Mouse (Mus musculus): ENCODE measurements around the gene 1700020L24Rik. TPM values are rescaled to one million over a fixed set of nuclear protein-coding genes. Genes with fewer than 3 reads are reported as not detected.

Gene 1700020L24Rik
- polyA plus RNA-seq, 1 experiment from 2014 or later = not detected

DNA sequence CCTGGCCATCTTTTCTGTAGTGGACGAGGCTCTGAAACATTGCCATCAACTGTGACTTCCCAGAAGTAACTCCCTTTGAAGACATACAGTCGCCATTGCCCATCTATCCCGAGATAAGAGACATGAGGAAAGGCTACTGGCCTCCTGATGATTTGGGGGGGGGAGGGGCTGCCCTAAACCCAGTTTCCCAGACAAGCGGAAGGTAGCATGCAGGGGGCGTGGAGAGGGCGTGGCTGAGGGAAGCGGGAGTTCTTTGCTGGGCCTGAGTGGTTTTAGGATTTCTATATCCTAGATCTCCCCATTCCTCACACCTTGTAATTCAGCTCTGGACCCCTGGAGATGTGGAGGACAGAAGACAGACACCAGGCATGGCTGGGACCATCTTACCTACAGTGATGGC lies 6.3 kb downstream of the 1700020L24Rik start:
- no peak for DNase-seq (ENCODE audit: low spot score)
- H3K4me3 ChIP-seq = peak overlapping the region; percentile 25; the same call in 1 of the 2 replicates
- H3K27ac ChIP-seq (replicated peaks) = no peak overlapping the region
- peaks cover 77% of the 10 kb centered on the region for H3K27me3 ChIP-seq (replicated peaks; ENCODE audit: low read depth, poor library complexity, severe bottlenecking)
- peaks cover 62% of the 10 kb centered on the region for H3K4me1 ChIP-seq
- WGBS = 12% methylated on average over 7 of the region's 7 CpGs
- no peaks in the 10 kb centered on the region for H3K9me3 ChIP-seq
- no peaks in the 10 kb centered on the region for H3K36me3 ChIP-seq (replicated peaks)

DNA sequence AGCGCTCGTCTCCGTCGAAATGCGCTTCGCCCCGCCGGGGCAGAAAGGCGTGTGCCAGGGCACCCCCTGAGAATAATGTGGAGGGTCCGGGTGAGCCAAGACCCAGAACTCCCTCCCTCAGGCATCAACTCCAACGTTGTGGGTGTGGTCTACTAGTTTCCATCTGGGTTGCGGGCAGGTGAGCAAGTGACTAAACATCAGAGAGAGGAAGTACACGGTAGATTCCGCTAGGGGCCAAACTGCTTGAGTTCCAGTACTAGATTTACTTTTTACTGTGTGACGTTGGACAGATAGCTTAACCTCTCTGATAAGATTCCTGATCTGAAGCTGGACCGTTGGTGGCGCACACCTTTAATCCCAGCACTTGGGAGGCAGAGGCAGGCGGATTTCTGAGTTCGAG lies 7.5 kb downstream of the 1700020L24Rik start:
- no peaks in the 10 kb centered on the region for H3K9me3 ChIP-seq
- DNase-seq (ENCODE audit: low spot score) = no peak
- H3K4me1 ChIP-seq = peaks cover 70% of the 10 kb centered on the region
- no peaks in the 10 kb centered on the region for H3K36me3 ChIP-seq (replicated peaks)
- WGBS = 30% methylated on average over 19 of the region's 19 CpGs
- H3K4me3 ChIP-seq = peak overlapping the region; percentile 43
- no peak overlapping the region for H3K27ac ChIP-seq (replicated peaks)
- peaks cover 70% of the 10 kb centered on the region for H3K27me3 ChIP-seq (replicated peaks; ENCODE audit: low read depth, poor library complexity, severe bottlenecking)

DNA sequence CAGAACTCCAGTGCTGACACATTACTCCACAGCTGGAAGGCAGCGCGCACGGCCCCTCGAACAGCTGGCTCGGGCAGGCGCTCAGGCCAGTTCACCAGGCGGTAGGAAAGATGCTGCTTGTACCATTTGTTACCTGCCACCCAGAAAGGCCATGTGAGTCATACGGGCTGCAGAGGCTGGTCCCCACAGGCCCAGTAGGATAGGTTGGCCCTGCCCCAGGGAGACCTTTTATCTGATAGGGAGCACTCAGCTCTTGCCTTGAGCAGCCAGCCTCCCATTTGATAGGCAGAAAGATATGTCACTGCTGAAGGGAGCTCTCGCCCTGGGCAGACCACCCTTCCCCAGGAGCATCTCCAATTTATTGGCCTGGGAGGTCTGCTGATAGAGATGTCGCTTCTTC lies 10.1 kb downstream of the 1700020L24Rik start:
- DNase-seq (ENCODE audit: low spot score) = no peak
- Histone ChIP-seq H3K9me3 (no peaks in the 10 kb centered on the region), H3K27ac (replicated peaks) (peak overlapping the region; percentile 78; the same call in 1 of the 2 replicates), H3K36me3 (replicated peaks) (no peaks in the 10 kb centered on the region), H3K4me1 (peaks cover 58% of the 10 kb centered on the region), H3K4me3 (no peak overlapping the region), H3K27me3 (replicated peaks; ENCODE audit: low read depth, poor library complexity, severe bottlenecking) (peaks cover 54% of the 10 kb centered on the region)
- 59% methylated on average over 10 of the region's 10 CpGs for WGBS

GRCm38 (mm10) chr11:83448021-83448926 lies 10.8 kb downstream of the 1700020L24Rik start:
- peak; percentile 59 for DNase-seq (ENCODE audit: low spot score)
- WGBS = 28% methylated on average over 16 of the region's 16 CpGs
- H3K9me3 ChIP-seq = no peaks in the 10 kb centered on the region
- peak overlapping the region; percentile 78 for H3K27ac ChIP-seq (replicated peaks)
- peaks cover 54% of the 10 kb centered on the region for H3K4me1 ChIP-seq
- H3K36me3 ChIP-seq (replicated peaks) = no peaks in the 10 kb centered on the region
- H3K4me3 ChIP-seq = no peak overlapping the region
- peaks cover 47% of the 10 kb centered on the region for H3K27me3 ChIP-seq (replicated peaks; ENCODE audit: low read depth, poor library complexity, severe bottlenecking)

DNA sequence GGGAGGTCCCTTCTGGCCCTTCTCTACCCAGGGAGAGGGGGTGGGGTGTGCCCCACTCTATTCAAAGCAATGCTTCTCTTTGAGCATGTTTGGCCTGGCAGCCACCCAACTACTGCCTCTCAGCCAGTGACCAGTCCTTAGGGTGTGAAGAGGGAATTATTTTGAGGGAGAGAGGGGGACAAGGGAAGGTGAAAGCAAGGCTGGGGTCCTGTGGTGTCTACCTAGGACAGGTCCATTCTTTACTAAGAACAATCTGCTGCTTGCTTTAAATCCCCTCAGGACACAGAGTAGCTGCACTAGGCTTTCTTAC lies 11.4 kb downstream of the 1700020L24Rik start:
- H3K36me3 ChIP-seq (replicated peaks) = no peaks in the 10 kb centered on the region
- H3K9me3 ChIP-seq = no peaks in the 10 kb centered on the region
- DNase-seq (ENCODE audit: low spot score) = no peak
- no peak overlapping the region for H3K4me3 ChIP-seq
- peaks cover 41% of the 10 kb centered on the region for H3K27me3 ChIP-seq (replicated peaks; ENCODE audit: low read depth, poor library complexity, severe bottlenecking)
- peak overlapping the region; percentile 78 for H3K27ac ChIP-seq (replicated peaks)
- H3K4me1 ChIP-seq = peaks cover 48% of the 10 kb centered on the region

DNA sequence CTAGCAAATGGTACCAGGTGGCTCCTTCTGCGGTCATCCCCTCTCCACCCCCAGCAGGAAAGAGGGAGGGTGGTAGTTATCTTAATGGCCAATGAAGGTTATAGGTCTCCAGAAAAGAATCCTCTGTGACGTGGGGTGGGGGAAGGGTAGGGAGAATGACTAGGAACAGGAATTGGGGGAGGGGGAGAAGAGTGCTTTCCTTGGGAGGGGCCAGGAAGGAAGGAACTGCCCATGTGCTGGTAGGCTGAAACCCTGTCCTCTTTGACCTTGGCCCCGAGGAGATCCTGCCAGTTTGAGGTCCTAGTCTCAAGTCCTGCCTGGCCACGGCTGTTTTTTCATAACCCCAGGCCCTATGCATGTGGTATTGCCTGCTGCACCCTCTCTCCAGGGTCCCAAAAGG lies 11.8 kb downstream of the 1700020L24Rik start:
- Histone ChIP-seq H3K4me3 (no peak overlapping the region), H3K27me3 (replicated peaks; ENCODE audit: low read depth, poor library complexity, severe bottlenecking) (peaks cover 37% of the 10 kb centered on the region), H3K9me3 (no peaks in the 10 kb centered on the region), H3K27ac (replicated peaks) (peak overlapping the region; percentile 78), H3K4me1 (peaks cover 46% of the 10 kb centered on the region), H3K36me3 (replicated peaks) (no peaks in the 10 kb centered on the region)
- 30% methylated on average over 4 of the region's 4 CpGs for WGBS
- DNase-seq (ENCODE audit: low spot score) = peak; percentile 50

DNA sequence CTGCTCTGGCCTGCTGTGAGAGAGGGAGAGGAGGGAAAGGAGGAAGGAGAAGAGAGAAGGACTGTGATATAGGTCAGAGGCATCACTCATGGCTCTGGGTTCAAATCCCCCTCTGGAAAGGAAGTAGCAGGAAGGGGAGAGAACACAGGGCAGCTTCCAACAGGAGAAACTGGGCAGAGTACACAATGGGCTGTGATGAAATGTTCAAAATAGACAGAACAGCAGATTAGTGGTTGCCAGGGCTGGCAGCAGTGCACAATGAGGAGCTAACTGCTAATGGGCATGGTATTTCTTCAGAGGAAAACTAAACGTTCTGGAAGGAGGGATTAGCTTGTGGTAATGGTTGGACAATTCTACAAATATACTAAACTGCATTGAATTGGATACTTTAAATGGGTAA lies 13.1 kb downstream of the 1700020L24Rik start:
- Histone ChIP-seq H3K27ac (replicated peaks) (no peak overlapping the region), H3K27me3 (replicated peaks; ENCODE audit: low read depth, poor library complexity, severe bottlenecking) (peaks cover 29% of the 10 kb centered on the region), H3K4me1 (peaks cover 51% of the 10 kb centered on the region), H3K9me3 (no peaks in the 10 kb centered on the region), H3K36me3 (replicated peaks) (no peaks in the 10 kb centered on the region), H3K4me3 (no peak overlapping the region)
- DNase-seq (ENCODE audit: low spot score) = no peak
- WGBS = 49% methylated on average over 1 of the region's 1 CpGs

DNA sequence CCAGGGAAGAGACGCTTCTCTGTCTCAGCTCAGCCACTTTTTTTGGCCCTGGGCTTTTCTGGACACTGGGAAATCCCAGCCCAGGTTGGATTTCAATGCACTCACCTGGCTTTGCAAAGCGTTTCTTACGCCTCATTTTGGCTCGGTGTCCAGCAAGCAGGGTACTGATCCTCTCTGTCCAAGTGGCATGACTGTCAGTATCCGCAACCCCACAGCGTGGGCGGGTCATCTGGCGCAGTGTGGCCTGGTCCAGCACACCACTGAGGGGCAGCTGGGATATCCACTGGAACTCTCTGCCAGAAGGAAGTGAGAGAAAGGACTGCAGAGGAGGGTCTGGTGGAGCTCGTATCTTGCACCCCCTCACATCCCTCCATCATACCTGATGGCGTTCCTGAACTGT lies 13.8 kb downstream of the 1700020L24Rik start:
- no peak for DNase-seq (ENCODE audit: low spot score)
- H3K4me1 ChIP-seq = peaks cover 58% of the 10 kb centered on the region
- no peak overlapping the region for H3K4me3 ChIP-seq
- no peaks in the 10 kb centered on the region for H3K36me3 ChIP-seq (replicated peaks)
- H3K27ac ChIP-seq (replicated peaks) = no peak overlapping the region
- no peaks in the 10 kb centered on the region for H3K9me3 ChIP-seq
- peaks cover 22% of the 10 kb centered on the region for H3K27me3 ChIP-seq (replicated peaks; ENCODE audit: low read depth, poor library complexity, severe bottlenecking)
- 88% methylated on average over 10 of the region's 10 CpGs for WGBS

DNA sequence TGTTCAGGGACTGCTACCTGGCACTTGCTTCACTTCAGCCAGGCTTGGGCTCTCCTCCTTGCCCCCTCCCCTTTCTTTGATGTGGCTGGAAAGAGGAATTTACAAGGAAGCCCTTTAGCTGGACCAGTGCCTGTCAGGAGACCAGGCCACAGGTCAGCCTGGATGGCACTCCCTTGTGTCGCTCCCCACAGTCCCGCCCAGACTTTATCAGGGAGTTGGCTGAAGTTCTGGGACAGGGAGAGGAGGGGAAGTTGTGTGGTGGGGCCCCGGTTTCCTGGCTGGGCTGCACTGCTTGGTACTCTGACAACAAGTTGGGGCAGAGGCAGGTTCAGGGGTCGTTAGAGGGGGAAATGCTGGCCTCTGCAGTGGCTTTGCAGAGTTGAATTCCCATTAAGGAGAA lies 17.1 kb downstream of the 1700020L24Rik start:
- 14% methylated on average over 4 of the region's 4 CpGs for WGBS
- H3K9me3 ChIP-seq = no peaks in the 10 kb centered on the region
- peak overlapping the region; percentile 19; the same call in 1 of the 2 replicates for H3K27ac ChIP-seq (replicated peaks)
- no peak for DNase-seq (ENCODE audit: low spot score)
- H3K4me1 ChIP-seq = peaks cover 48% of the 10 kb centered on the region
- no peak overlapping the region for H3K4me3 ChIP-seq
- H3K27me3 ChIP-seq (replicated peaks; ENCODE audit: low read depth, poor library complexity, severe bottlenecking) = 0 out of 2 replicates have a peak, but pooled peaks cover 7% of the 10 kb centered on the region
- H3K36me3 ChIP-seq (replicated peaks) = no peaks in the 10 kb centered on the region

DNA sequence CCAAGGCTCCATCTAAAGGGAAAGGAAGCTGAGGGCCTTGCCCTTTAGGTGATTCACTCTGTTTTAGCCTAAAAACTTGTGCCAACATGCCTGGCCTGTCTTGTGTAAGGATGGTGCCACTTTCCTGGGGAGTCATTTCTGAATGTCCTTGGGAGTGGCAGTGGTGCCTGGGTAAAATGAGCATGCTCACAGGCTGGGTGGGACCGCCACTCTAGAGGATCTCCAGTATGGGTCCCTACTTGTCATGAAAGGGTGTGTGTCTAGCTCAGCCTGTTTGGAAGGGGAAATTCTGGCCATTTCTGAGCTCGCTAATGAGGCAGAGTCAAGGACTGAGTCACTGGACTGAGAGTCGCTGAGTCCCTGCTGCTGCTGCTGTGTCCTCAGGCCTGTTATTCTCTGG lies 18.1 kb downstream of the 1700020L24Rik start:
- no peak for DNase-seq (ENCODE audit: low spot score)
- no peaks in the 10 kb centered on the region for H3K36me3 ChIP-seq (replicated peaks)
- peaks cover 41% of the 10 kb centered on the region for H3K4me1 ChIP-seq
- 69% methylated on average over 3 of the region's 3 CpGs for WGBS
- H3K27me3 ChIP-seq (replicated peaks; ENCODE audit: low read depth, poor library complexity, severe bottlenecking) = peaks cover 18% of the 10 kb centered on the region
- H3K9me3 ChIP-seq = no peaks in the 10 kb centered on the region
- H3K4me3 ChIP-seq = no peak overlapping the region
- H3K27ac ChIP-seq (replicated peaks) = no peak overlapping the region

GRCm38 (mm10) chr11:83457257-83457656 lies 19.8 kb downstream of the 1700020L24Rik start:
- Histone ChIP-seq H3K4me3 (no peak overlapping the region), H3K27ac (replicated peaks) (no peak overlapping the region), H3K9me3 (no peaks in the 10 kb centered on the region), H3K27me3 (replicated peaks; ENCODE audit: low read depth, poor library complexity, severe bottlenecking) (peaks cover 31% of the 10 kb centered on the region), H3K4me1 (peaks cover 48% of the 10 kb centered on the region), H3K36me3 (replicated peaks) (no peaks in the 10 kb centered on the region)
- WGBS = 32% methylated on average over 7 of the region's 7 CpGs
- DNase-seq (ENCODE audit: low spot score) = no peak

- Histone ChIP-seq H3K9me3 (no peaks in the 10 kb centered on the region), H3K36me3 (replicated peaks) (no peaks in the 10 kb centered on the region), H3K27me3 (replicated peaks; ENCODE audit: low read depth, poor library complexity, severe bottlenecking) (peaks cover 39% of the 10 kb centered on the region), H3K4me3 (no peak overlapping the region), H3K27ac (replicated peaks) (no peak overlapping the region), H3K4me1 (peaks cover 56% of the 10 kb centered on the region)
- WGBS = 66% methylated on average over 9 of the region's 9 CpGs
- DNase-seq (ENCODE audit: low spot score) = no peak
Measured at GRCm38 (mm10) chr11:83457912-83458601, 20.6 kb downstream of the 1700020L24Rik start.
